Mouse (Mus musculus): Measurements from ENCODE around the gene Dennd2a. TPM values are rescaled to one million over a fixed set of nuclear protein-coding genes. Genes with fewer than 3 reads are reported as not detected.

The Dennd2a gene
- polyA plus RNA-seq, 1 experiment from 2014 or later: 13.3 TPM

DNA sequence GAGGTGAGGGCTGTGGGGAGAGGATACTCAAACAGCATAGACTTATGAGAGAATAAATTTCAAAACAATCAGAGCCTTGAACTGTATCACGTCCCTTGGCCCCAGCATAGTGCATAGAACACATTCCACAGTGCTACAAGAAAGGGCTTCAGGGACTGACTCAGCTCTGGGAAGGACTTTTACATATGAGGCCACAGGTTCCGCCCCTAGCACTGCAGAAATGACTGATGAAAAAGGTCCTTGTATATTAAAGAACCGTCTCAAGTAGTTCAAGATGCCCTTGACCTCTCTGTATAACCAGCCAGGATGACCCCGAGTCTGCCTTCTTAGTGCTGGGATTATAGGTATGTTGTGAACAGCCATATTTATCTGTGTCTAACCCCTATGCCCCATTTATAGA, 85.4 kb downstream of the Dennd2a start:
- no peak for TF ChIP-seq CTCF (IDR thresholded peaks at IDR 0.05; ENCODE audit: low read depth)
- Histone ChIP-seq H3K9ac (ENCODE audit: low read depth, low read length) (no peak overlapping the region), H3K36me3 (ENCODE audit: insufficient read depth, low read length) (peaks cover 11% of the 10 kb centered on the region; the same call in 1 of the 2 replicates), H3K9me3 (replicated peaks; ENCODE audit: low read length) (no peaks in the 10 kb centered on the region), H3K4me2 (ENCODE audit: low read length) (no peak overlapping the region), H3K4me1 (replicated peaks; ENCODE audit: insufficient read depth, low read length) (0 out of 2 replicates have a peak, but pooled peaks cover 4% of the 10 kb centered on the region), H3K27ac (no peak overlapping the region), H3K27me3 (ENCODE audit: insufficient read depth, low read length) (no peaks in the 10 kb centered on the region), H3K4me3 (replicated peaks; ENCODE audit: low read depth, low read length) (no peak overlapping the region)
- 82% methylated on average over 4 of the region's 4 CpGs for WGBS
- no peak for ATAC-seq (replicated peaks; ENCODE audit: low FRiP score, low read depth)
- no peak for DNase-seq (ENCODE audit: low spot score)

DNA sequence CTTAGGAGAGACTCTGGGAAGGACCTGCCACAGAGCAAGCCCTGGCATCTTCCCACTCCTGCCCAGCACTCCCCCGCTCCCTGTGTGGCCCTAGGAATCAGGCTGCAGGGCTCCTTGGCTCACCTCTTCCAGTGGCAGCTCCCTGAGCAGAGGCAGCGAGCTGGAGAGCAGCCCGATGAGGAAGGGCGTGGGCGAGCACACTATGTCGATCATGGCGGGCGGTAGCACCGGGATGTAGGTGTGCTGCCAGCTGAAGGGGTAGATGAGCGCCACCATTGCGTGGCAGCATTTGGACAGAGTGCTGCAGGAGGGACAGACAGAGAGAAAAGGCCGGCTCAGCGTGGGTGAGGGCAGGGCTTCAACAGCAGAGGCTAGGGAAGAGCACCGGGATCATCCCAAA, 87.6 kb downstream of the Dennd2a start:
- Histone ChIP-seq H3K27me3 (ENCODE audit: insufficient read depth, low read length) (no peaks in the 10 kb centered on the region), H3K4me2 (ENCODE audit: low read length) (no peak overlapping the region), H3K27ac (no peak overlapping the region), H3K9me3 (replicated peaks; ENCODE audit: low read length) (no peaks in the 10 kb centered on the region), H3K9ac (ENCODE audit: low read depth, low read length) (no peak overlapping the region), H3K4me1 (replicated peaks; ENCODE audit: insufficient read depth, low read length) (0 out of 2 replicates have a peak, but pooled peaks cover 4% of the 10 kb centered on the region), H3K36me3 (ENCODE audit: insufficient read depth, low read length) (peaks cover 6% of the 10 kb centered on the region; the same call in 1 of the 2 replicates), H3K4me3 (replicated peaks; ENCODE audit: low read depth, low read length) (no peak overlapping the region)
- 89% methylated on average over 14 of the region's 14 CpGs for WGBS
- no peak for TF ChIP-seq CTCF (IDR thresholded peaks at IDR 0.05; ENCODE audit: low read depth)
- ATAC-seq (replicated peaks; ENCODE audit: low FRiP score, low read depth) (no peak), DNase-seq (ENCODE audit: low spot score) (no peak)

DNA sequence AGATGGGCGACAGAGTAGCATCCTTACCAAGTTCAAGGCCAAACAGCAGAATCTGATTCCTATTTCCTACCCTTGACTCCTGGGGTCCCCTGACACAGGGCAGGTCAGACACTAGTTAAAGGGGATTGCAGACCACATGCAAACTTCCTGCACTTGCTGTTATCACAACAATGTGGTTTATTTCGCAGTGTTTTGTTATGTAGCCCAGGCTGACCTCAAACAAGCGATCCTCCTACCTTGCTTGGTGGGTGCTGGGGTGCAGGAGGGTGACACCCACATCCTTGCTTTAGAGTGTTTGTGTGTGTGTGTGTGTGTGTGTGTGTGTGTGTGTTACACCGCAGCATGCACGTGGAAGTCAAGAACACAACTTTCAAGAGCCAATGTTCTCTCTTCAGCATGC, 88.2 kb downstream of the Dennd2a start:
- TF ChIP-seq CTCF (IDR thresholded peaks at IDR 0.05; ENCODE audit: low read depth): no peak
- WGBS: 85% methylated on average over 5 of the region's 5 CpGs
- Histone ChIP-seq H3K36me3 (ENCODE audit: insufficient read depth, low read length) (peaks cover 6% of the 10 kb centered on the region; the same call in 1 of the 2 replicates), H3K27ac (no peak overlapping the region), H3K4me3 (replicated peaks; ENCODE audit: low read depth, low read length) (no peak overlapping the region), H3K9ac (ENCODE audit: low read depth, low read length) (no peak overlapping the region), H3K4me1 (replicated peaks; ENCODE audit: insufficient read depth, low read length) (0 out of 2 replicates have a peak, but pooled peaks cover 3% of the 10 kb centered on the region), H3K27me3 (ENCODE audit: insufficient read depth, low read length) (no peaks in the 10 kb centered on the region), H3K4me2 (ENCODE audit: low read length) (no peak overlapping the region), H3K9me3 (replicated peaks; ENCODE audit: low read length) (no peaks in the 10 kb centered on the region)
- DNase-seq (ENCODE audit: low spot score) (no peak), ATAC-seq (replicated peaks; ENCODE audit: low FRiP score, low read depth) (no peak)

DNA sequence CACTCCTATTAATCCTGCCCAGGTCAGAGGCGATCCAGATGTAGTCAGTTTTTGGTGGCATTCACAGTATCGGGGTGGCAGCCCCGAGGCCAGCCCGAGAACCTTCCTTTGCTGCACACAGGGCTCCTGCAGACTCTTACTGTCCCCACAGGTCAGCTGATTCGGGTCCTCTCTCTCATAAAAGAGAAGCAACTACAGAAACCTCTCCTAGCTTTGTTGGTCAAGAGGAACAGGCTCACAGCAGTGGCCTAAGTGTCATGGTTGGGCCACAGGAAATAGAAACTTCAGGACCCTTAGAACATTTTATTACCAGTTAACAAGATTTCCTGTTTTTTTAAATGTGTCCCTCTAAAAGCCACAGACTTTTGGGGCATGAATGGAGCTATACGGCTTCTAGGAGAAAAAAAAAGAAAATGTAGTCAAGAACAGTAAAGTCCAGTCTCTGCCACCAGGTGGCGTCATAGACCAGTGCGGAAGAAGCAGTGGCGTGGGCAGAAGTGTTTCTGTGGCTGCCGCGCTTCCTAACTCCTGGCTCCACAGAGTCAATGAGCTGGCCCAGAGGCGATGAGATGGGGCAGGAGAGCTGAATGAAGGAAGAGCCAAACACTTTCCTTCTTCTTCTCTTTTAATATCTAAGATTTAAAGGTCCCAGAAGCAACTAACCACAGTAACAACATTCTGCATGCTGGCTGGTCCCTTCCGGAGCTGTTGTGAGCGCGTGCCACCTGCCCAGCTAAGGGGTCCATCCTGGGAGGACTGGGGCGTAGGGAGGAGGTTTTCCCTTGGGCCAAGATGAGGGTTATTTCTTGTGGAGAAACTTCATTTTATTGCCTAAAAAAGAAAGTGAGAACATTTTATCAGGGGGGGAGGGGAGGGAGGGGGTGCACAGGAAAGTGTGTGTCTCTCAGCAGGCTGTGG, 94.8 kb downstream of the Dennd2a start:
- H3K27ac ChIP-seq: no peak overlapping the region
- H3K4me3 ChIP-seq (replicated peaks; ENCODE audit: low read depth, low read length): no peak overlapping the region
- H3K4me2 ChIP-seq (ENCODE audit: low read length): no peak overlapping the region
- H3K9ac ChIP-seq (ENCODE audit: low read depth, low read length): no peak overlapping the region
- peak; percentile 90 for TF ChIP-seq CTCF (IDR thresholded peaks at IDR 0.05; ENCODE audit: low read depth)
- H3K4me1 ChIP-seq (replicated peaks; ENCODE audit: insufficient read depth, low read length): no peaks in the 10 kb centered on the region
- no peaks in the 10 kb centered on the region for H3K9me3 ChIP-seq (replicated peaks; ENCODE audit: low read length)
- ATAC-seq (replicated peaks; ENCODE audit: low FRiP score, low read depth): peak; percentile 57; the same call in 1 of the 2 replicates
- DNase-seq (ENCODE audit: low spot score): peak; percentile 94
- 55% methylated on average over 16 of the region's 16 CpGs for WGBS
- H3K36me3 ChIP-seq (ENCODE audit: insufficient read depth, low read length): peaks cover 4% of the 10 kb centered on the region; the same call in 1 of the 2 replicates
- no peaks in the 10 kb centered on the region for H3K27me3 ChIP-seq (ENCODE audit: insufficient read depth, low read length)

DNA sequence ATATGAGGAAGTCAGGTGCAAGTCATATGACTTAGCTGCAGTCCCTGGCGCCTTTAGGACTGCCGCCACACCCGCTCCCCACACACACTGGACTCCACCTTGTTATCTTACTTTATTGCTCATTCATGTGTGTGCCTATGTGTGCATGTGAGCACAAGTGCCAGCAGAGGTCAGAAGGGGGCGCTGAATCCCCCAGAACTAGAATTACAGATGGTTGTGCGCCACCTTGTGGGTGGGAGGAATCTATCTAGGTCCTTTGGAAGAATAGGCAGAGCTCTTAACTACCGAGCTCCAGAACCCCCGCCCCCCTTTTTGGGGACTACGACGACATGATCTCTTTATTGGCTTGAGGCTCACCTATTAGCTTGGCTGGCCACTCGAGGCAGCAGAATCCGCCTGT, 97.6 kb downstream of the Dennd2a start:
- H3K9ac ChIP-seq (ENCODE audit: low read depth, low read length): no peak overlapping the region
- TF ChIP-seq CTCF (IDR thresholded peaks at IDR 0.05; ENCODE audit: low read depth): peak; percentile 22; the same call in 1 of the 2 replicates
- no peaks in the 10 kb centered on the region for H3K27me3 ChIP-seq (ENCODE audit: insufficient read depth, low read length)
- peaks cover 4% of the 10 kb centered on the region; the same call in 1 of the 2 replicates for H3K36me3 ChIP-seq (ENCODE audit: insufficient read depth, low read length)
- no peak overlapping the region for H3K4me2 ChIP-seq (ENCODE audit: low read length)
- H3K4me1 ChIP-seq (replicated peaks; ENCODE audit: insufficient read depth, low read length): no peaks in the 10 kb centered on the region
- no peak overlapping the region for H3K27ac ChIP-seq
- no peaks in the 10 kb centered on the region for H3K9me3 ChIP-seq (replicated peaks; ENCODE audit: low read length)
- ATAC-seq (replicated peaks; ENCODE audit: low FRiP score, low read depth): no peak
- no peak overlapping the region for H3K4me3 ChIP-seq (replicated peaks; ENCODE audit: low read depth, low read length)
- no peak for DNase-seq (ENCODE audit: low spot score)
- 94% methylated on average over 11 of the region's 11 CpGs for WGBS

DNA sequence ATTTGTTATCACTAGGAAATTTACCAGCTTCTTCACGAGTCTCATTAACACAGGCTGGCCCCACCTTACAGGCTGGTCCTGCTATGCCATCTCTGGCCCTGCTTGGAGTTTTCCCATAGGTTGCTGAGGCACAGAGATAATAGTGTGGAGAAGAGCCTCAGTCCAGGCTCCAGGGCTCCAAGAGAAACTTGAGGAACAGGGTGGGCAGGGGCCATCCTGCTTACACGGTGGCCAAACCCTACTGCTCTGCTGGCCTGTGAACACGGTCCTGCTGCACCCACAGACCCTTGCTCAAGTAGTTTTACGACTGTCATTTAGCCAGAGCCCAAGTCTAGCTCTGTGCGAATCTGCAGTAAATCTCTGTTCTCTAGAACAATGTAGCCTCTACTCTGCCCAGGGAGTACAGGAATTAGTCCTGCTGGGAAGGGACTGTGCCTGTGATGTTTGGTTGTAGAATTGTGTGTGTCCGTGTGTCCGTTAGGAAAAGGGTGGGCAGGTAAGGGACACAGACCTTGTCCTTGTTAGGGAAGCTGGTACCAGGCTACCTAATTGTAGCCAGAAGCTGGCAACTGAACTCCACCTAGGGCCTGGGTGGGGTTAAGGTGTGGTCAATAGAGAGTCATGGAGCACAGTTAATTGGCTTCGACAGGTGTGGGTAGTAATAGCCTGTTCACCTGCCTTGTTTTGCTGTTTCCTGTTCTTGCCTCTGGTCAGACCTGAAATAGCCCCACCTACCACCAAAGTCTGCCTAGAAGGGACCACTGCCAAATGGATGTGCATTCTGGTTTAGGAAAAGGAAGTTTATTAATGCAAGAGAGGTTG, 102.1 kb downstream of the Dennd2a start:
- ATAC-seq (replicated peaks; ENCODE audit: low FRiP score, low read depth) (no peak), DNase-seq (ENCODE audit: low spot score) (no peak)

More for the DNA sequence above, 102.1 kb downstream of the Dennd2a start:
- TF ChIP-seq CTCF (IDR thresholded peaks at IDR 0.05; ENCODE audit: low read depth): no peak
- no peaks in the 10 kb centered on the region for H3K9me3 ChIP-seq (replicated peaks; ENCODE audit: low read length)
- no peak overlapping the region for H3K27ac ChIP-seq
- no peak overlapping the region for H3K9ac ChIP-seq (ENCODE audit: low read depth, low read length)
- 0 out of 2 replicates have a peak, but pooled peaks cover 3% of the 10 kb centered on the region for H3K4me1 ChIP-seq (replicated peaks; ENCODE audit: insufficient read depth, low read length)
- 29% methylated on average over 8 of the region's 8 CpGs for WGBS
- H3K36me3 ChIP-seq (ENCODE audit: insufficient read depth, low read length): peaks cover 4% of the 10 kb centered on the region; the same call in 1 of the 2 replicates
- no peak overlapping the region for H3K4me3 ChIP-seq (replicated peaks; ENCODE audit: low read depth, low read length)
- no peaks in the 10 kb centered on the region for H3K27me3 ChIP-seq (ENCODE audit: insufficient read depth, low read length)
- no peak overlapping the region for H3K4me2 ChIP-seq (ENCODE audit: low read length)

Measured in kidney, postnatal 0 days (tissue).